Mouse (Mus musculus) leukemia stem cell, adult 10-12 weeks (primary cell): ENCODE data around the gene 3110009E18Rik. TPM values are rescaled to one million over a fixed set of nuclear protein-coding genes. Genes with fewer than 3 reads are reported as not detected.

Experiments used
- polyA plus RNA-seq: library from polyadenylated mRNA; stranded (reverse); fragments of >175 nt; gene quantifications from 2 replicates; pipeline ENCODE4 v1.2.3, GENCODE M21; 2012; ENCODE audit warnings: low replicate concordance

Gene 3110009E18Rik
- polyA plus RNA-seq = 0.41 and 0.75 TPM in 2 replicates

DNA sequence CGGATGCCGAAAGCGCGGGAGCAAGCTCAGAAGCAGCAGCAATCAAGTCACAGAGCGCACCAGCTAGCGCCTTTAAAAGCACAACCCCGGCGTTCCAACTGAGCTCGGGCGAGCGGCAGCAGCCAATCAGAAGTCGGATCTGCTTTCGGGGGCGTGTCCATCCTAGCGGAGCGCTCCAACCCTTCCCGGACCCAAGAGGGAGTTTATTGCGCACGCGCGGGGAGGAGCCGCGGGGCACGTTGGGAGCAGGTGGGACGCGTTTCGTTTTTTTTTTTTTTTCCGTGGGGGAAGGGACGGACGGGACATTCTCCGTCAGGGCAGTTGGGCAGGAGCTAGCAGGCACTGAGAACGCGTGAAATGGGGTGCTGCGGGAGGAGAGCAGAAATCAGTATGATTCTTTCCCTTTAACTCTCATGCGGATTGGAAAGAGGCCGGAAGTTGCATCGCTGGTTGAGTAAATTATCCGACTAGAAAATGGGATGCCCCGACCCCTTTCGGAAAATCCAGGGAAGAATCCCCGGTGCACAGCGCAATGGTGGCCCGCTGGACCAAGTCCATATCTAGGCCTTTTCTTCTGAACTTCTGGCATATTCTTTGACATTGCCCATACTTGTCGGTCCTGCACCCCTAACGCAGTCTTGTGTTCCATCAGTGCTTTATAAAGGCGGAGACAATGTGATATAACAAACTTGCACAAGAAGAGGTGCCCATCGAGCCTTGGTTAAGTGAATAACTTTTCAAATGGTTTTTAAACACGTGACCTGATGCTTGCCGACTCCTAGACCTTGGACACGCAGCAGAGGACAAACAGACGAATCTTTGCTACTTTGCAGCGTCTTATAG is at the start of gene 3110009E18Rik, which contains the start of gene Dbi:
3110009E18Rik (plus strand) TSS at position 219 of the 843 bp plus-strand sequence.
Dbi (minus strand) TSS at position 110 of the 843 bp plus-strand sequence.

GRCm38 (mm10) chr1:120073519-120074306 is 47.3 kb upstream of the 3110009E18Rik start, which contains the start of gene Tmem37:
Gene Tmem37 (minus strand): TSS chr1:120074074.

Other genes with a start within 250 kb of the 3110009E18Rik start
- 0.18 and 0.75 TPM in 2 replicates for gene Tmem177, start 208.0 kb upstream of the 3110009E18Rik start, polyA plus RNA-seq
- not detected in 2 replicates for gene Cfap221, start 124.0 kb upstream of the 3110009E18Rik start, polyA plus RNA-seq
- not detected in 2 replicates for gene Sctr, start 114.3 kb upstream of the 3110009E18Rik start, polyA plus RNA-seq
- 0.14 and 0.18 TPM in 2 replicates for gene Tmem37, start 47.1 kb upstream of the 3110009E18Rik start, polyA plus RNA-seq
- 0.96 and 3.4 TPM in 2 replicates for gene Dbi, start 109 bp upstream of the 3110009E18Rik start, polyA plus RNA-seq
- 197 and 514 TPM in 2 replicates for gene Steap3, start 151.5 kb downstream of the 3110009E18Rik start, polyA plus RNA-seq
- gene C1ql2, start 219.4 kb downstream of the 3110009E18Rik start, polyA plus RNA-seq = not detected in 2 replicates